Mouse (Mus musculus): ENCODE data around the gene Parp2. TPM values are rescaled to one million over a fixed set of nuclear protein-coding genes. Genes with fewer than 3 reads are reported as not detected.

Parp2 gene
- 72.4 and 78.7 TPM in 2 replicates for polyA plus RNA-seq (2015; fragmentation: Nextera tagmentation; extraction: Ambion mirVana)

GRCm38 (mm10) chr14:50807487-50808072 lies at the start of gene Parp2, which contains the start of gene Ccnb1ip1:
Gene Parp2 (plus strand): TSS chr14:50807841.
Gene Ccnb1ip1 (minus strand): TSS chr14:50807732.
- Histone ChIP-seq H3K4me1 (peaks cover 4% of the 10 kb centered on the region), H3K36me3 (peaks cover 26% of the 10 kb centered on the region), H3K4me3 (peak within 1 kb of the TSS; percentile 66), H3K27ac (peak within 1 kb of the TSS; percentile 94), H3K9ac (peak within 1 kb of the TSS; percentile 79), H3K9me3 (no peaks in the 10 kb centered on the region), H3K4me2 (peak within 1 kb of the TSS; percentile 60), H3K27me3 (no peaks in the 10 kb centered on the region)
- peak; percentile 98 for ATAC-seq (ENCODE audit: insufficient number of reproducible peaks, insufficient read depth, low FRiP score, low TSS enrichment, low read depth)
- WGBS, result 0% methylated on average over 42 of the region's 42 CpGs

DNA sequence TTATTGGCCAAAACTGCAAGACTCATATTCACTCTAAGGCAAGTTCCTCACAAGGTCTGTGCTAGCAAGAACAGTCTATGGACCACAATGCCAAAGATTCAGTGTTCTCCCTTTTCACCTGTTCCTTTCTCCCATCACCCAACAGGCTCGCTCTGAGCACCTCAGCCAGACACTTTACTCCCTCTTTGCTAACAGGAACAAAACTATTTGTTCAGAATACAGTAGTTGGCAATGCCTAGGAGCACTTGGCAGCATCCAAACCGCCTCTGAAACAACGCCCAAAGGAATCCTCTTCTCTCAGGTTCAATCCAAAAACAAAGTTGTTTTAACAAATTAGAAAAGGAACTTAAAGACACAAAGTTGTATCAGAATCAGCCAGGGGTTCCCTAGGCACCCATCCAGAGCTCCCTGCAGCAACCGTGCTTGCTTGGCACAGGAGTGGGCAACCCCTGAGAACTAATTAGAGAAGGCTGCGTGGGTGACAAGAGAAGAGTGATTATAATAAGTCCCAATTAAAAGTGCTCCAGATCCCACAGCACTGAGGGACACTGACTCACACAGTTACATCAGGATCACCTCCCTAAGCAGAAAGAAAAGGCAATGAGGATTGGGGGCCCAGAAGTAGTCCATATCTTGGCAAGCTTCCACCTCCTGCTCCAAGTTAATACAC lies 49.1 kb upstream of the Parp2 start:
- Histone ChIP-seq H3K4me3 (no peak overlapping the region), H3K9ac (no peak overlapping the region), H3K9me3 (no peaks in the 10 kb centered on the region), H3K4me2 (no peak overlapping the region), H3K27me3 (no peaks in the 10 kb centered on the region), H3K27ac (no peak overlapping the region), H3K36me3 (peaks cover 6% of the 10 kb centered on the region), H3K4me1 (no peaks in the 10 kb centered on the region)
- no peak for ATAC-seq (ENCODE audit: insufficient number of reproducible peaks, insufficient read depth, low FRiP score, low TSS enrichment, low read depth)
- 78% methylated on average over 5 of the region's 5 CpGs for WGBS

DNA sequence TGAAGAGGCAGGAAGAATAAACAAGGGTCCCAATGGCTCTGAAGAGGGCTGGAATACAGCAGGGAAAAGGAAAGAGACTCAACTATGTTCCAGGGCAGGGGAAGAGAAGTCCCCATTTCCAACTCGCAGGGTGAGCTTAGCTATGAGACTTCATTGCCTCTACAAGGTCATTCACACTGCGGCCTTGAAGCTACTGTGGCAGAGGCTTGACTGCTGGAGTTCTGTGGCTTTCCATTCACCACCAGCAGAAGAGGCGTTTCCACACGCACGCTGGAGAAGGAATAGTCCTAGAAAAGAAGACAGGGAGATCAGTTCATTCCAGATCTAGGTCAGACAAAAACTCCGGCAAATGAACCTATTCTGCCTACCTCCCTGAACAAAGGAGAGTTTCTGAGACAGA lies 41.9 kb upstream of the Parp2 start:
- no peaks in the 10 kb centered on the region for H3K4me1 ChIP-seq
- ATAC-seq (ENCODE audit: insufficient number of reproducible peaks, insufficient read depth, low FRiP score, low TSS enrichment, low read depth), result no peak
- H3K36me3 ChIP-seq, result peaks cover 64% of the 10 kb centered on the region
- 92% methylated on average over 6 of the region's 6 CpGs for WGBS
- H3K27ac ChIP-seq, result no peak overlapping the region
- no peaks in the 10 kb centered on the region for H3K27me3 ChIP-seq
- no peak overlapping the region for H3K4me3 ChIP-seq
- H3K9ac ChIP-seq, result no peak overlapping the region
- no peaks in the 10 kb centered on the region for H3K9me3 ChIP-seq
- no peak overlapping the region for H3K4me2 ChIP-seq

DNA sequence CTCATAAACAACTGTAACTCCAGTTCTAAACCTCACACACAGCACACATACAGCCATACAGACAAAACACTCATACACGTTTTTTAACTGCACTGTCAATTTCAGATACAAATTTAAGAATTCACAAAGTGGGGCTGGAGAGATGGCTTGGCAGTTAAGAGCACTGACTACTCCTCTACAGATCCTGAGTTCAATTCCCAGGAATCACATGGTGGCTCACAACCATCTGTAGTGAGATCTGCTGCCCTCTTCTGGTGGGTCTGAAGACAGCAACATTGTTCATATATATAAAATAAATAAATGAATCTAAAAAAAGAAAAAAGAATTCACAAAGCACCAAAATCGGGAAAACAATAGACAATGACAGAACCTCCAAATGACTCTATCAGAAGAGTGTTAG lies 36.3 kb upstream of the Parp2 start:
- peaks cover 86% of the 10 kb centered on the region for H3K36me3 ChIP-seq
- 81% methylated on average over 2 of the region's 2 CpGs for WGBS
- ATAC-seq (ENCODE audit: insufficient number of reproducible peaks, insufficient read depth, low FRiP score, low TSS enrichment, low read depth), result no peak

DNA sequence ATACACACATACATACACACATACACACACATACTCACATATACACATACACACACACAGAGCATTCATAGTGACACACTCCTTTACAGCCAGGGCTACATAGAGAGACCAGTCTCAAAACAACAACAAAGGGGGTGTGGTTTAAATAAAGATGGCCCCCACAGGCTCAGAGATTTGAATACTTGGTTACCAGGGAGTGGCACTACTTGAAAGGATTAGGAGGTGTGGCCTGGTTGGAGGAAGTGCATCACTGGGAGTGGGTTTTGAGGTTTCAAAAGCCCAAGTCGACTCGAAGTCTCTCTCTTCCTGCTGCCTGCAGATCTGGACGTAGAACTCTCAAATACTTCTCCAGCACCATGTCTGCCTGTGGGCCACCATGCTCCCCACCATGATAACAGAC lies 25.5 kb upstream of the Parp2 start:
- ATAC-seq (ENCODE audit: insufficient number of reproducible peaks, insufficient read depth, low FRiP score, low TSS enrichment, low read depth), result no peak
- 95% methylated on average over 3 of the region's 3 CpGs for WGBS

More for the DNA sequence above, 36.3 kb upstream of the Parp2 start:
- H3K9me3 ChIP-seq, result no peaks in the 10 kb centered on the region
- H3K27me3 ChIP-seq, result no peaks in the 10 kb centered on the region
- H3K4me3 ChIP-seq, result no peak overlapping the region
- H3K4me2 ChIP-seq, result no peak overlapping the region
- H3K4me1 ChIP-seq, result no peaks in the 10 kb centered on the region
- H3K27ac ChIP-seq, result no peak overlapping the region
- H3K9ac ChIP-seq, result no peak overlapping the region

DNA sequence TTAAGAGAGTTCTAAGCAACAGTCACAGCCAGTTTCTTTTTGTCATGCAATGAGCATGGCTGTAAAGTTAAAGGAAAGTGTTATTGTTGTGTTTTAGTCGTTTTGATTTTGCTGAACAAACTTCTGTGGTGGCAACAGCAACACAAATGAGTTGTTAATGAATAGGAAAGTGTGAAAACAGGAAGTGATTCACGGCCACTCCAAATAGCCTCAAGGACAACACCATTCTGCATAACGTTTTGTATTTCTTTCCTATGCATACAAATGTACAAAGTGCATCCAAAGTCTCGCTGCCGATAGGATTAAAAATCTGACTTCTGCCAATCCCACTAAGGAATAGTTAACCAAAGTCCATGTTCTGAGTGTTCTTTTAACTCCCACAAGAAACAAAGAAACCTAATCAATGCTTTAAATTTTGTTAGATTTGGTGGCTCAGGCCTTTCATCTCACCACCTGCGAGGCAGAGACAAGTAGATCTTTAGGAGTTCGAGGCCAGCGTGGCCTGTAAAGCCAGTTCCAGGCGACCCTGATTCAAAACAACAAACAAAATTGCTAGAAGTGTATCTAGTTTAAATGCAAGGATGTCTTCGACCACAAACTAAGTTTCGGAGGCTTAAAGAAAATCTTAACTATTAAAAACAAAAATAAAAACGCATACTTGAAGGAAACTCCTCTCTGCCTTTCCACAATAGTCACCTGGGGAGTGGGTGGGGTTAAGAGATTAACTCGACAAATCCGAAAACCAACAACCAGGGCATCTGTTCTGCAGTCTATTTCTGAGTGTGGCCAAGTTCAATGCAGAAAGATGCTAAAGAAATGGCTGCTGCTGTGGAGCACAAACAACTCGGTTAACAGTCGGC lies 23.0 kb upstream of the Parp2 start:
- H3K4me2 ChIP-seq, result peak overlapping the region; percentile 66
- no peak for ATAC-seq (ENCODE audit: insufficient number of reproducible peaks, insufficient read depth, low FRiP score, low TSS enrichment, low read depth)
- 26% methylated on average over 16 of the region's 16 CpGs for WGBS
- H3K4me3 ChIP-seq, result peak overlapping the region; percentile 84
- peaks cover 27% of the 10 kb centered on the region for H3K36me3 ChIP-seq
- peak overlapping the region; percentile 82 for H3K9ac ChIP-seq
- peaks cover 9% of the 10 kb centered on the region for H3K4me1 ChIP-seq
- no peaks in the 10 kb centered on the region for H3K27me3 ChIP-seq
- peaks cover 3% of the 10 kb centered on the region; the same call in 1 of the 2 replicates for H3K9me3 ChIP-seq
- peak overlapping the region; percentile 68 for H3K27ac ChIP-seq

More for the DNA sequence above, 25.5 kb upstream of the Parp2 start:
- Histone ChIP-seq H3K36me3 (peaks cover 38% of the 10 kb centered on the region), H3K4me1 (peaks cover 9% of the 10 kb centered on the region), H3K9me3 (peaks cover 3% of the 10 kb centered on the region; the same call in 1 of the 2 replicates), H3K4me3 (no peak overlapping the region), H3K9ac (no peak overlapping the region), H3K27ac (no peak overlapping the region), H3K4me2 (no peak overlapping the region), H3K27me3 (no peaks in the 10 kb centered on the region)

GRCm38 (mm10) chr14:50785251-50785637 lies 22.4 kb upstream of the Parp2 start, which contains the start of gene Ttc5:
Gene Ttc5 (minus strand): TSS chr14:50785519.
- Histone ChIP-seq H3K4me3 (peak within 1 kb of the TSS; percentile 84), H3K4me2 (peak within 1 kb of the TSS; percentile 66), H3K4me1 (peaks cover 9% of the 10 kb centered on the region), H3K36me3 (peaks cover 22% of the 10 kb centered on the region), H3K9ac (peak within 1 kb of the TSS; percentile 82), H3K9me3 (peaks cover 3% of the 10 kb centered on the region; the same call in 1 of the 2 replicates), H3K27me3 (no peaks in the 10 kb centered on the region), H3K27ac (peak within 1 kb of the TSS; percentile 68)
- ATAC-seq (ENCODE audit: insufficient number of reproducible peaks, insufficient read depth, low FRiP score, low TSS enrichment, low read depth), result peak; percentile 86; the same call in 1 of the 2 replicates
- under 1% methylated on average over 21 of the region's 21 CpGs for WGBS

GRCm38 (mm10) chr14:50788157-50788556 lies 19.5 kb upstream of the Parp2 start:
- no peaks in the 10 kb centered on the region for H3K36me3 ChIP-seq
- H3K4me3 ChIP-seq, result no peak overlapping the region
- peaks cover 8% of the 10 kb centered on the region for H3K4me1 ChIP-seq
- ATAC-seq (ENCODE audit: insufficient number of reproducible peaks, insufficient read depth, low FRiP score, low TSS enrichment, low read depth), result no peak
- WGBS, result 7% methylated on average over 2 of the region's 2 CpGs
- no peak overlapping the region for H3K27ac ChIP-seq
- H3K9me3 ChIP-seq, result no peaks in the 10 kb centered on the region
- no peaks in the 10 kb centered on the region for H3K27me3 ChIP-seq
- no peak overlapping the region for H3K9ac ChIP-seq
- H3K4me2 ChIP-seq, result no peak overlapping the region

GRCm38 (mm10) chr14:50795261-50795935 lies 12.2 kb upstream of the Parp2 start:
- Histone ChIP-seq H3K4me2 (no peak overlapping the region), H3K4me3 (no peak overlapping the region), H3K9ac (no peak overlapping the region), H3K4me1 (0 out of 2 replicates have a peak, but pooled peaks cover 2% of the 10 kb centered on the region), H3K27me3 (no peaks in the 10 kb centered on the region), H3K9me3 (no peaks in the 10 kb centered on the region), H3K27ac (no peak overlapping the region), H3K36me3 (no peaks in the 10 kb centered on the region)
- no peak for ATAC-seq (ENCODE audit: insufficient number of reproducible peaks, insufficient read depth, low FRiP score, low TSS enrichment, low read depth)
- 92% methylated on average over 24 of the region's 24 CpGs for WGBS

GRCm38 (mm10) chr14:50795965-50796364 lies 11.7 kb upstream of the Parp2 start:
- H3K9ac ChIP-seq, result no peak overlapping the region
- ATAC-seq (ENCODE audit: insufficient number of reproducible peaks, insufficient read depth, low FRiP score, low TSS enrichment, low read depth), result no peak
- no peak overlapping the region for H3K27ac ChIP-seq
- no peaks in the 10 kb centered on the region for H3K9me3 ChIP-seq
- H3K4me2 ChIP-seq, result no peak overlapping the region
- H3K27me3 ChIP-seq, result no peaks in the 10 kb centered on the region
- H3K4me1 ChIP-seq, result 0 out of 2 replicates have a peak, but pooled peaks cover 2% of the 10 kb centered on the region
- no peak overlapping the region for H3K4me3 ChIP-seq
- 84% methylated on average over 4 of the region's 4 CpGs for WGBS
- no peaks in the 10 kb centered on the region for H3K36me3 ChIP-seq

DNA sequence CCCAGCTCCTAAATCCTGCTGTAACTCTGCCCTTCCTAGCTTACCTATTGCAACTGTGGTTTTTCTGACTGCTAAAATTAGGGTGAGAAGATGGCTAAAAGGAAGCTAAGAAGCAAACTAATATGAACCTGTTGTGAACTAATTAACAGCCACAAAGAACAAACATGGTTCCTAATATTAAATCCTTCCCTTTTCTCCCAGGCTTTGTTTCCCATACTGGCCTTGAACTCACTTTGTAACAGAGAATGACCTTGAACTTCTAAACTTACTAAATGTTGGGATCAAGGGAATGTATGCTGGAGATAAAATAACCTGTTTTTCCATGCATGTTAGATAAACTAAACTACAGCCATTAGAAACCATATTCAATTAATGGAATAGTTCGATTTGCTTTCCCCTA lies 11.2 kb upstream of the Parp2 start:
- no peak for ATAC-seq (ENCODE audit: insufficient number of reproducible peaks, insufficient read depth, low FRiP score, low TSS enrichment, low read depth)

More for the DNA sequence above, 11.2 kb upstream of the Parp2 start:
- Histone ChIP-seq H3K4me3 (no peak overlapping the region), H3K27ac (no peak overlapping the region), H3K27me3 (no peaks in the 10 kb centered on the region), H3K4me2 (no peak overlapping the region), H3K36me3 (no peaks in the 10 kb centered on the region), H3K9ac (no peak overlapping the region), H3K9me3 (no peaks in the 10 kb centered on the region), H3K4me1 (0 out of 2 replicates have a peak, but pooled peaks cover 2% of the 10 kb centered on the region)
- 77% methylated on average over 1 of the region's 1 CpGs for WGBS
